Mouse (Mus musculus) heart, adult 11 months (tissue): ENCODE measurements at regions not wholly inside any gene's neighbourhood (a gene's known extent, or its start where the extent isn't known, plus 50 kb on each side); places are given as distances from the start of the nearest gene placed in this dataset.
A peak's percentile ranks its signal among the peaks of the same experiment; 100 is the strongest.

Source experiments
- DNase-seq: peaks from one replicate; pipeline ENCODE4 v3.0.0; 2022

- peak; percentile 92 for DNase-seq
Observed at GRCm38 (mm10) chr6:53233777-53234176, 53.3 kb upstream of the Creb5 start.

- peak; percentile 54 for DNase-seq
Observed at GRCm38 (mm10) chr6:53232616-53233015, 54.5 kb upstream of the Creb5 start.

GRCm38 (mm10) chr6:53229350-53229749 is 57.7 kb upstream of the Creb5 start:
- peak; percentile 83 for DNase-seq

- DNase-seq = peak; percentile 62
Observed at GRCm38 (mm10) chr6:53222104-53222503, 65.0 kb upstream of the Creb5 start.

- DNase-seq = peak; percentile 23
Observed at GRCm38 (mm10) chr6:53221668-53222005, 65.4 kb upstream of the Creb5 start.

- DNase-seq = peak; percentile 74
Observed at GRCm38 (mm10) chr6:53220784-53221667, 66.0 kb upstream of the Creb5 start.

- DNase-seq = peak; percentile 97
Observed at GRCm38 (mm10) chr6:53218871-53219286, 68.2 kb upstream of the Creb5 start.

GRCm38 (mm10) chr6:53217234-53218015 is 69.6 kb upstream of the Creb5 start:
- DNase-seq = peak; percentile 87

- peak; percentile 69 for DNase-seq
Observed at GRCm38 (mm10) chr6:53216715-53217114, 70.4 kb upstream of the Creb5 start.

- DNase-seq = peak; percentile 34
Observed at GRCm38 (mm10) chr6:53211420-53211819, 75.7 kb upstream of the Creb5 start.

- DNase-seq = peak; percentile 5
Observed at GRCm38 (mm10) chr6:53209398-53209797, 77.7 kb upstream of the Creb5 start.

- DNase-seq = peak; percentile 8
Observed at GRCm38 (mm10) chr6:53208474-53208873, 78.6 kb upstream of the Creb5 start.

GRCm38 (mm10) chr6:53207781-53208180 is 79.3 kb upstream of the Creb5 start:
- DNase-seq = no peak

GRCm38 (mm10) chr6:53207361-53207760 is 79.7 kb upstream of the Creb5 start:
- no peak for DNase-seq

GRCm38 (mm10) chr6:53201281-53201956 is 85.7 kb upstream of the Creb5 start:
- DNase-seq = peak; percentile 66

- peak; percentile 51 for DNase-seq
Observed at GRCm38 (mm10) chr6:53199474-53199873, 87.6 kb upstream of the Creb5 start.

- peak; percentile 36 for DNase-seq
Observed at GRCm38 (mm10) chr6:53182131-53182530, 104.9 kb upstream of the Creb5 start.

- DNase-seq = no peak
Observed at GRCm38 (mm10) chr6:53164423-53164841, 96.0 kb upstream of the Jazf1 start.

- DNase-seq = no peak
Observed at GRCm38 (mm10) chr6:53163091-53163490, 94.7 kb upstream of the Jazf1 start.

- DNase-seq = no peak
Observed at GRCm38 (mm10) chr6:53161627-53162026, 93.2 kb upstream of the Jazf1 start.

- DNase-seq = no peak
Observed at GRCm38 (mm10) chr6:53154621-53155020, 86.2 kb upstream of the Jazf1 start.

GRCm38 (mm10) chr6:53147478-53147877 is 79.0 kb upstream of the Jazf1 start:
- DNase-seq = no peak

GRCm38 (mm10) chr6:53143846-53144584 is 75.6 kb upstream of the Jazf1 start:
- DNase-seq = peak; percentile 59
